ENCODE assay signal across 31 mouse cellular contexts in genomic region chr16:85951628-85952027, GRCm38 (mm10). TPM values are rescaled to one million over a fixed set of nuclear protein-coding genes. Genes with fewer than 3 reads are reported as not detected.
"Had no signal": no experiment of that assay in that cellular context is flagged by ENCODE, and none has a peak within 500 bp of the region (broad histone marks: within the 10 kb centered on the region; RNA-seq: fewer than 3 reads in every experiment).

No protein-coding gene starts in this region.

- H3K27ac ChIP-seq: left cerebral cortex, adult 2 months; limb, embryonic 12.5 days; limb, embryonic 15.5 days; liver, embryonic 12.5 days; liver, embryonic 13.5 days; liver, embryonic 14.5 days; liver, embryonic 15.5 days; lung, embryonic 15.5 days; macrophage; midbrain, embryonic 10.5 days; midbrain, embryonic 12.5 days; midbrain, embryonic 13.5 days; midbrain, embryonic 15.5 days; neural tube, embryonic 12.5 days had no signal

- H3K9ac ChIP-seq: limb, embryonic 12.5 days; limb, embryonic 15.5 days; liver, embryonic 12.5 days; liver, embryonic 13.5 days; liver, embryonic 14.5 days; liver, embryonic 15.5 days; liver, postnatal 0 days; lung, embryonic 14.5 days; lung, embryonic 15.5 days; midbrain, embryonic 12.5 days; midbrain, embryonic 13.5 days; midbrain, embryonic 15.5 days; neural tube, embryonic 12.5 days had no signal

- H3K27me3 ChIP-seq: limb, embryonic 12.5 days; limb, embryonic 15.5 days; liver, embryonic 12.5 days; liver, embryonic 13.5 days; liver, embryonic 15.5 days; lung, embryonic 15.5 days; megakaryocyte, embryonic 14.5 days; midbrain, embryonic 12.5 days; midbrain, embryonic 13.5 days; midbrain, embryonic 15.5 days; neural tube, embryonic 12.5 days had no signal

- H3K36me3 ChIP-seq: limb, embryonic 12.5 days; limb, embryonic 15.5 days; liver, embryonic 12.5 days; liver, embryonic 13.5 days; liver, embryonic 15.5 days; lung, embryonic 15.5 days; midbrain, embryonic 10.5 days; midbrain, embryonic 12.5 days; midbrain, embryonic 13.5 days; midbrain, embryonic 15.5 days; neural tube, embryonic 12.5 days had no signal

- H3K4me3 ChIP-seq: left cerebral cortex, adult 2 months; limb, embryonic 12.5 days; limb, embryonic 15.5 days; liver, embryonic 12.5 days; liver, embryonic 13.5 days; liver, embryonic 15.5 days; lung, embryonic 15.5 days; megakaryocyte, embryonic 14.5 days; midbrain, embryonic 10.5 days; midbrain, embryonic 12.5 days; midbrain, embryonic 13.5 days; midbrain, embryonic 15.5 days; myocyte; neural tube, embryonic 12.5 days had no signal

- H3K4me1 ChIP-seq: limb, embryonic 15.5 days; liver, embryonic 12.5 days; liver, embryonic 13.5 days; liver, embryonic 15.5 days; lung, embryonic 15.5 days; megakaryocyte, embryonic 14.5 days; midbrain, embryonic 10.5 days; midbrain, embryonic 12.5 days; midbrain, embryonic 13.5 days; midbrain, embryonic 15.5 days; neural tube, embryonic 12.5 days had no signal

- ATAC-seq: liver, embryonic 12.5 days; liver, postnatal 0 days; lung, postnatal 0 days; midbrain, embryonic 13.5 days; midbrain, embryonic 15.5 days; midbrain, embryonic 16.5 days had no signal

- H3K4me2 ChIP-seq: limb, embryonic 12.5 days; limb, embryonic 15.5 days; liver, embryonic 11.5 days; liver, embryonic 12.5 days; liver, embryonic 13.5 days; liver, embryonic 15.5 days; lung, embryonic 14.5 days; lung, embryonic 15.5 days; midbrain, embryonic 11.5 days; midbrain, embryonic 12.5 days; midbrain, embryonic 13.5 days; midbrain, embryonic 15.5 days; neural tube, embryonic 12.5 days had no signal

- DNase-seq: left cerebral cortex, postnatal 4 days; liver; liver, embryonic 13.5 days; liver, postnatal 0 days; lung, adult 18-20 months; lung, adult 2 months; lung, embryonic 14.5 days; lung, postnatal 10 days; lung, postnatal 14 days; lung, postnatal 36 days; lung, postnatal 4 days; midbrain, embryonic 14.5 days had no signal

- H3K9me3 ChIP-seq: limb, embryonic 12.5 days; limb, embryonic 15.5 days; liver, embryonic 12.5 days; liver, embryonic 13.5 days; liver, embryonic 15.5 days; lung, embryonic 15.5 days; midbrain, embryonic 10.5 days; midbrain, embryonic 12.5 days; midbrain, embryonic 13.5 days; midbrain, embryonic 15.5 days; neural tube, embryonic 12.5 days had no signal

RNA-seq across cellular contexts. Expression of gene Adamts5, which starts 50.0 kb away (rescaled TPM):
- polyA plus RNA-seq: macrophage had no signal
